Mouse (Mus musculus) left cerebral cortex, adult 11 months (tissue): Measurements from ENCODE around the gene Mcm8.
A peak's percentile ranks its signal among the peaks of the same experiment; 100 is the strongest.

ENCODE experiments used
- DNase-seq: peaks from one replicate; pipeline ENCODE4 v3.0.0; 2022; ENCODE audit warnings: low spot score

Gene Mcm8

GRCm38 (mm10) chr2:132815608-132816314 is at the start of gene Mcm8, which contains the start of gene Trmt6:
TSS of gene Mcm8 (plus strand) at chr2:132816141.
TSS of gene Trmt6 (minus strand) at chr2:132816055.
- DNase-seq: peak; percentile 76

GRCm38 (mm10) chr2:132770822-132771221 is 45.1 kb upstream of the Mcm8 start:
- no peak for DNase-seq

GRCm38 (mm10) chr2:132780978-132781377 is 35.0 kb upstream of the Mcm8 start, which contains the start of gene Chgb:
TSS of gene Chgb (plus strand) at chr2:132781278.
- no peak for DNase-seq

- peak; percentile 68 for DNase-seq
These were observed 34.4 kb upstream of the Mcm8 start for GRCm38 (mm10) chr2:132781439-132782068.

- no peak for DNase-seq
These were observed 31.9 kb upstream of the Mcm8 start for GRCm38 (mm10) chr2:132784039-132784438.

- no peak for DNase-seq
These were observed 22.3 kb upstream of the Mcm8 start for GRCm38 (mm10) chr2:132793441-132794203.

- DNase-seq: no peak
These were observed 21.7 kb upstream of the Mcm8 start for GRCm38 (mm10) chr2:132794204-132794586.

GRCm38 (mm10) chr2:132802976-132803375 is 13.0 kb upstream of the Mcm8 start:
- no peak for DNase-seq

- no peak for DNase-seq
These were observed 25.1 kb downstream of the Mcm8 start for GRCm38 (mm10) chr2:132841071-132841470.

- DNase-seq: peak; percentile 92
These were observed 30.7 kb downstream of the Mcm8 start, which contains the start of gene Crls1 for GRCm38 (mm10) chr2:132846407-132847358. TSS of gene Crls1 (plus strand) at chr2:132846666.

GRCm38 (mm10) chr2:132847581-132847980 is 31.6 kb downstream of the Mcm8 start:
- no peak for DNase-seq

GRCm38 (mm10) chr2:132848361-132848760 is 32.4 kb downstream of the Mcm8 start:
- no peak for DNase-seq

GRCm38 (mm10) chr2:132849141-132849540 is 33.2 kb downstream of the Mcm8 start:
- DNase-seq: no peak

- DNase-seq: no peak
These were observed 37.1 kb downstream of the Mcm8 start for GRCm38 (mm10) chr2:132853051-132853450.

- no peak for DNase-seq
These were observed 40.4 kb downstream of the Mcm8 start for GRCm38 (mm10) chr2:132856333-132856732.

- no peak for DNase-seq
These were observed 44.5 kb downstream of the Mcm8 start for GRCm38 (mm10) chr2:132860435-132860834.

GRCm38 (mm10) chr2:132861456-132861855 is 45.5 kb downstream of the Mcm8 start:
- no peak for DNase-seq

- no peak for DNase-seq
These were observed 47.4 kb downstream of the Mcm8 start for GRCm38 (mm10) chr2:132863325-132863724.

GRCm38 (mm10) chr2:132867521-132867920 is 51.6 kb downstream of the Mcm8 start:
- DNase-seq: no peak

- DNase-seq: no peak
These were observed 53.7 kb downstream of the Mcm8 start for GRCm38 (mm10) chr2:132869682-132870081.

- no peak for DNase-seq
These were observed 54.3 kb downstream of the Mcm8 start for GRCm38 (mm10) chr2:132870286-132870685.

GRCm38 (mm10) chr2:132871663-132872062 is 55.7 kb downstream of the Mcm8 start:
- DNase-seq: no peak
